Mouse (Mus musculus): ENCODE data around the gene Myrf.

GRCm38 (mm10) chr19:10223561-10223960, 17.0 kb downstream of the Myrf start:
- TF ChIP-seq POLR2A (IDR thresholded peaks at IDR 0.05; ENCODE audit: borderline replicate concordance, extremely low read depth, insufficient read depth, insufficient read length, poor library complexity, severe bottlenecking) = no peak
- no peak for TF ChIP-seq CTCF (IDR thresholded peaks at IDR 0.05; ENCODE audit: borderline replicate concordance, extremely low read depth, insufficient read depth, insufficient read length)
